Mouse (Mus musculus) left cerebral cortex, adult 6 months (tissue): ENCODE data around the gene Tmem37. TPM values are rescaled to one million over a fixed set of nuclear protein-coding genes. Genes with fewer than 3 reads are reported as not detected.

ENCODE experiments used
- long read RNA-seq, 2 experiments: library from polyadenylated mRNA; unstranded; transcript quantifications; one replicate each; pipeline ENCODE4 v2.0.0; 2019 to 2020
- polyA plus RNA-seq: library from polyadenylated mRNA; unstranded; fragments of <200 nt; fragmentation: Nextera tagmentation; gene quantifications from 2 replicates; pipeline ENCODE4 v1.2.3, GENCODE M21; 2021

Gene Tmem37
- polyA plus RNA-seq = 3.3 and 3.9 TPM in 2 replicates
- long read RNA-seq, experiment 1, partial matches to known transcripts = 0 of 3 reads
- long read RNA-seq, experiment 1, other reads (novel, unspliced or antisense) = 1 of 3 reads
- long read RNA-seq, experiment 2, partial matches to known transcripts = 0 of 4 reads
- long read RNA-seq, experiment 2, other reads (novel, unspliced or antisense) = 0 of 4 reads

GRCm38 (mm10) chr1:120073519-120074306 lies at the start of gene Tmem37:
Tmem37 (minus strand) TSS chr1:120074074.

GRCm38 (mm10) chr1:120120969-120121811 lies 47.3 kb upstream of the Tmem37 start, which contains the start of the genes Dbi and 3110009E18Rik:
Dbi (minus strand) TSS chr1:120121078.
3110009E18Rik (plus strand) TSS chr1:120121187.

Other genes with a start within 250 kb of the Tmem37 start
- 4.3 and 9.5 TPM in 2 replicates for gene Ptpn4, start 236.5 kb downstream of the Tmem37 start, polyA plus RNA-seq
- gene Tmem177, start 160.9 kb downstream of the Tmem37 start, polyA plus RNA-seq = 4.0 and 4.8 TPM in 2 replicates
- gene Cfap221, start 76.8 kb downstream of the Tmem37 start, polyA plus RNA-seq = 0.23 and 0.66 TPM in 2 replicates
- 0.21 TPM in 2 replicates for gene Sctr, start 67.2 kb downstream of the Tmem37 start, polyA plus RNA-seq
- 1,513 and 1,709 TPM in 2 replicates for gene Dbi, start 47.0 kb upstream of the Tmem37 start, polyA plus RNA-seq
- 11.2 and 13.7 TPM in 2 replicates for gene 3110009E18Rik, start 47.1 kb upstream of the Tmem37 start, polyA plus RNA-seq
- gene Steap3, start 198.6 kb upstream of the Tmem37 start, polyA plus RNA-seq = 4.7 and 5.5 TPM in 2 replicates